Mouse (Mus musculus): ENCODE results near the gene Hrh2.
A peak's percentile ranks its signal among the peaks of the same experiment; 100 is the strongest.

The Hrh2 gene

GRCm38 (mm10) chr13:54218341-54218740 lies 26.4 kb downstream of the Hrh2 start:
- no peak for DNase-seq (ENCODE audit: low spot score)

GRCm38 (mm10) chr13:54221631-54222179 lies 29.8 kb downstream of the Hrh2 start:
- DNase-seq (ENCODE audit: low spot score), result no peak

- DNase-seq (ENCODE audit: low spot score), result no peak
These were observed 31.2 kb downstream of the Hrh2 start for GRCm38 (mm10) chr13:54222921-54223769.

GRCm38 (mm10) chr13:54227916-54228483 lies 36.1 kb downstream of the Hrh2 start:
- peak; percentile 15 for DNase-seq (ENCODE audit: low spot score)

- no peak for DNase-seq (ENCODE audit: low spot score)
These were observed 38.2 kb downstream of the Hrh2 start for GRCm38 (mm10) chr13:54230081-54230480.

GRCm38 (mm10) chr13:54231868-54232267 lies 39.9 kb downstream of the Hrh2 start:
- no peak for DNase-seq (ENCODE audit: low spot score)

- no peak for DNase-seq (ENCODE audit: low spot score)
These were observed 45.6 kb downstream of the Hrh2 start for GRCm38 (mm10) chr13:54237512-54237911.

GRCm38 (mm10) chr13:54238585-54239323 lies 46.8 kb downstream of the Hrh2 start:
- DNase-seq (ENCODE audit: low spot score), result no peak

- DNase-seq (ENCODE audit: low spot score), result no peak
These were observed 50.5 kb downstream of the Hrh2 start for GRCm38 (mm10) chr13:54242380-54242779.

- no peak for DNase-seq (ENCODE audit: low spot score)
These were observed 53.3 kb downstream of the Hrh2 start for GRCm38 (mm10) chr13:54245204-54245603.

- DNase-seq (ENCODE audit: low spot score), result peak; percentile 17
These were observed 55.6 kb downstream of the Hrh2 start for GRCm38 (mm10) chr13:54247545-54247944.

GRCm38 (mm10) chr13:54248436-54248995 lies 56.6 kb downstream of the Hrh2 start:
- DNase-seq (ENCODE audit: low spot score), result no peak

GRCm38 (mm10) chr13:54249007-54249406 lies 57.1 kb downstream of the Hrh2 start:
- peak; percentile 22 for DNase-seq (ENCODE audit: low spot score)

- no peak for DNase-seq (ENCODE audit: low spot score)
These were observed 58.4 kb downstream of the Hrh2 start for GRCm38 (mm10) chr13:54250346-54250745.

GRCm38 (mm10) chr13:54251541-54252225 lies 59.8 kb downstream of the Hrh2 start:
- DNase-seq (ENCODE audit: low spot score), result no peak

- no peak for DNase-seq (ENCODE audit: low spot score)
These were observed 65.8 kb downstream of the Hrh2 start for GRCm38 (mm10) chr13:54257580-54258223.

- no peak for DNase-seq (ENCODE audit: low spot score)
These were observed 66.4 kb downstream of the Hrh2 start for GRCm38 (mm10) chr13:54258231-54258743.

GRCm38 (mm10) chr13:54260318-54260717 lies 68.4 kb downstream of the Hrh2 start:
- DNase-seq (ENCODE audit: low spot score), result no peak

GRCm38 (mm10) chr13:54262741-54263510 lies 71.0 kb downstream of the Hrh2 start:
- no peak for DNase-seq (ENCODE audit: low spot score)

GRCm38 (mm10) chr13:54263641-54264040 lies 71.7 kb downstream of the Hrh2 start:
- DNase-seq (ENCODE audit: low spot score), result no peak

All from testis, postnatal 14 days (tissue).